Mouse (Mus musculus): Measurements from ENCODE around the gene Lingo3. TPM values are rescaled to one million over a fixed set of nuclear protein-coding genes. Genes with fewer than 3 reads are reported as not detected.

Lingo3 gene
- total RNA-seq, 2 experiments from 2014 or later, result 30.0 to 33.0 TPM

DNA sequence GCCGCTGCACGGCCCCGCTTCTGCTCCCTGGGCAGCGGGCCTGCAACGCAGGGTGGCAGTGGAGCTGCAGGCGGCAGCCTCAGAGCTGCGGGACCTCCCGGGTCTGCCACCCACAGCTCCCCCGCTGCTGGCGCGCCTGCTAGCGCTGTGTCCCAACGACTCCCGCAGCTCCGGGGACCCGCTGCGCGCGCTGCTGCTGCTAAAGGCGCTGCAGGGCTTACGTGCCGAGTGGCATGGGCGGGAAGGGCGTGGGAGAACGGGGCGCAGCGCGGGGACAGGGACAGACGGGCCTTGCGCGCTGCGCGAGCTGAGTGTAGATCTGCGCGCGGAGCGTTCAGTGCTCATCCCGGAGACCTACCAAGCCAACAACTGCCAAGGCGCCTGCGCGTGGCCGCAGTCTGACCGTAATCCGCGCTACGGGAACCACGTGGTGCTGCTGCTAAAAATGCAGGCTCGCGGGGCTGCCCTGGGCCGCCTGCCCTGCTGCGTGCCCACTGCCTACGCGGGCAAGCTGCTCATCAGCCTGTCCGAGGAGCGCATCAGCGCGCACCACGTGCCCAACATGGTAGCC lies 36.7 kb downstream of the Lingo3 start:
- DNase-seq (ENCODE audit: low spot score in 2 of 2), result peak; percentile 89 to 94
- intact Hi-C loops (cut with DNase I), result loop anchor here (5.0 kb wide), 1 partner anchor 70 kb away; no protein-coding TSS in a partner anchor

DNA sequence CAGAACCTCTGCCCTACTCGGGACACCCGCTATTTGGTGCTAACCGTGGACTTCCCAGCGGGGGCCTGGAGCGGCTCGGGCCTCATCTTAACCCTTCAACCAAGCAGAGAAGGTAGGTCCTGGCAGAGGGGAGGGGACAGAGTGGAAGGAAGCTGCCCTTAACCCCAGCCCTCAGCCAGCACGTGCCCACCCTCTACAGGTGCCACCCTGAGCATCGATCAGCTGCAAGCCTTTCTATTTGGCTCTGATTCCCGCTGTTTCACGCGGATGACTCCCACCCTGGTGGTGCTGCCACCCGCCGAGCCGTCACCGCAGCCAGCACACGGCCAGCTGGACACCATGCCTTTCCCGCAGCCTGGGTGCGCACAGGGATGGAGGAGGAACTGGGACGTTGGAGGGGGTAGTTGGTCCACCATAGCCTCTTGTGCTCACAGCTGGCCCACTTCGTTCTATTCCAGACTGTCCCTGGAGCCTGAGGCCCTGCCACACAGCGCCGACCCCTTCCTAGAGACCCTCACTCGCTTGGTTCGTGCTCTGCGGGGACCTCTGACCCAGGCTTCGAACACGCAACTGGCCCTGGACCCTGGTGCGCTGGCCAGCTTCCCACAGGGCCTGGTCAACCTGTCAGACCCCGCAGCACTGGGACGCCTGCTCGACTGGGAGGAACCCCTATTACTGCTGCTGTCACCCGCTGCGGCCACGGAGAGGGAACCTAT lies 37.3 kb downstream of the Lingo3 start:
- DNase-seq (ENCODE audit: low spot score in 2 of 2), result no peak
- intact Hi-C loops (cut with DNase I), result loop anchor here (5.0 kb wide), 1 partner anchor 71 kb away; no protein-coding TSS in a partner anchor

DNA sequence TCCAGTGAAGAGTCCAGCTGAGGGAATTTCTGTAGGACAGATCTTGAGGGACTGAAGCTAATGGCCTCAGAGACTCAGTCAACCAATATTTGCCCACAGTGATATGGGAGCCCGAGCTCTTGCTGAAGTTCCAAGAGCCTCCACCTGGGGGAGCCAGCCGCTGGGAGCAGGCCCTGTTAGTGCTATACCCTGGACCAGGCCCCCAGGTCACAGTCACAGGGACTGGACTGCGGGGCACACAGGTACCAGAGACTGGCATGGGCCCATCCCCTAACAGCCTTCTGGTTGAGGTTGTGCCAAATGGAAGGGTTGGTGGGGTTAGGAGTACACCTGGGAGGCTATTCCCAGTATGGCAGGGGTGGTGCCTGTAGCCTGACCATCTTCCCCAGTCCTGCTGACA lies 37.9 kb downstream of the Lingo3 start:
- intact Hi-C loops (cut with DNase I), result loop anchor here (5.0 kb wide), 1 partner anchor 71 kb away; no protein-coding TSS in a partner anchor
- peak; percentile 76 to 81 for DNase-seq (ENCODE audit: low spot score in 2 of 2)

DNA sequence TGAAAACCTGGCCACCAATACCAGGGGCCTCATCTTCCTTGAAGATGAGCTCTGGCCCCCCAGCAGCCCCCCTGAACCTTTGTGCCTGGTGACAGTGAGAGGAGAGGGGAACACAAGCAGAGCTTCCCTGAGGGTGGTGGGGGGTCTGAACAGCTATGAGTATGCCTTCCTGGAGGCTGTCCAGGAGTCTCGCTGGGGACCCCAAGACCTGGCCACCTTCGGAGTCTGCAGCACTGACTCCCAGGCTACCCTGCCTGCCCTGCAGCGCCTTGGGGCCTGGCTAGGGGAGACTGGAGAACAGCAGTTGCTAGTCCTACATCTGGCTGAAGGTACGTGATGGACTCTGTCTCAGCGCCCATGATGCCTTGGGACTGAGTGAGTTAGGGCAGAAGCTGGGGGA lies 38.5 kb downstream of the Lingo3 start:
- no peak for DNase-seq (ENCODE audit: low spot score in 2 of 2)
- intact Hi-C loops (cut with DNase I), result loop anchor here (5.0 kb wide), 1 partner anchor 72 kb away; no protein-coding TSS in a partner anchor

DNA sequence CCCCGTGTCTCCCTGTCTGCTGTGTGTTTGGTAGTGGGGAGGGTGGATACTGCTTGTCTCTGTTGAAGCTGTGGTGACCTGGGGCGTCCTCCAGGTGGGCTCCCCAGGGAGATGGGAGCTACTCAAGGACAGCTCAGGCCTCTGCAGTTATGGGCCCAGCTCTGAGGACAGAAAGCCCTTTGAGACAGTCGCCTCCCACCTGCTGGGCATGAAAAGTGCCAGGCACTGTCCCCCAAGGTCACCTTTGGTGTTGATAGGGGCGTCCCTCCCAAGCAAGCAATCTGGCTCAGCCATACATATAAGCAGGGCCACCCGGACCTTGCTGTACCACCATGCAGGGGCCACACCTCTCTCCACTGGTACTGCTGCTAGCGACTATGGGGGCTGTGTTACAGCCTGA lies 38.9 kb downstream of the Lingo3 start, which contains the start of gene Amh:
Gene Amh, plus strand, starts transcription at position 328 of the 400 bp plus-strand sequence.
- intact Hi-C loops (cut with DNase I), result loop anchor here (5.0 kb wide), 1 partner anchor 72 kb away; no protein-coding TSS in a partner anchor
- DNase-seq (ENCODE audit: low spot score in 2 of 2), result no peak

DNA sequence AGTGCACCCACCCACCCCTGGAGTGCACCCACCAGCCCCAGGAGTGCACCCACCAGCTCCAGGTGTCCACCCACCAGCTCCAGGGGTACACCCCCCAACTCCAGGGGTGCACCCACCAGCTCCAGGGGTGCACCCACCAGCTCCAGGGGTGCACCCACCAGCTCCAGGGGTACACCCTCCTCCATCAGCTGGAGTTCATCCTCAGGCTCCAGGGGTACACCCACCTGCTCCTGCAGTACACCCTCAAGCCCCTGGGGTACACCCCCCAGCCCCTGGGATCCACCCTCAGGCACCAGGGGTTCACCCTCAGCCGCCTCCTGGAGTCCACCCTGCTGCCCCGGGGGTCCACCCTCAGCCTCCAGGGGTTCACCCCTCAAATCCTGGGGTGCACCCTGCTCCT lies 39.5 kb downstream of the Lingo3 start:
- intact Hi-C loops (cut with DNase I), result no loop called here
- DNase-seq (ENCODE audit: low spot score in 2 of 2), result no peak

DNA sequence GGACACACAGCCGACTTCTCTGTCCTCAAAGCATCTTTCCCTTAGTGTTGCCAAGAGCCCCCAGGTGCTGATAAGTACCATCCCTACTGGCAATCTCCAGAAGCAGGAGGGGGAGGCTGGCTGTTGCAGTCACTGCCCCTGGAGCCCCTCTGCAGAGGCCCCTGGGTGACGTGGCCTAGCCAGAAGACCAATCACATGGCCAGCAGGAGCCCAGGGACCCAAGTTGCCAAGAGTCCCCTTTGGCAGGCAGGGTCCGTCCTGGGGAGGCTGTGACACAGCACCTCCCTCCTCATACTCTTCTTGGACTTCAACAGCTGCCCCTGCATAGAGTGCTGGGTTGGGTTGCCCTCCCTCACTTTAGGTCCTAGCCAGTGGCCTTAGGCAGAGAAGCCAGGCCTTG lies 40.8 kb downstream of the Lingo3 start:
- intact Hi-C loops (cut with DNase I), result no loop called here
- DNase-seq (ENCODE audit: low spot score in 2 of 2), result no peak

DNA sequence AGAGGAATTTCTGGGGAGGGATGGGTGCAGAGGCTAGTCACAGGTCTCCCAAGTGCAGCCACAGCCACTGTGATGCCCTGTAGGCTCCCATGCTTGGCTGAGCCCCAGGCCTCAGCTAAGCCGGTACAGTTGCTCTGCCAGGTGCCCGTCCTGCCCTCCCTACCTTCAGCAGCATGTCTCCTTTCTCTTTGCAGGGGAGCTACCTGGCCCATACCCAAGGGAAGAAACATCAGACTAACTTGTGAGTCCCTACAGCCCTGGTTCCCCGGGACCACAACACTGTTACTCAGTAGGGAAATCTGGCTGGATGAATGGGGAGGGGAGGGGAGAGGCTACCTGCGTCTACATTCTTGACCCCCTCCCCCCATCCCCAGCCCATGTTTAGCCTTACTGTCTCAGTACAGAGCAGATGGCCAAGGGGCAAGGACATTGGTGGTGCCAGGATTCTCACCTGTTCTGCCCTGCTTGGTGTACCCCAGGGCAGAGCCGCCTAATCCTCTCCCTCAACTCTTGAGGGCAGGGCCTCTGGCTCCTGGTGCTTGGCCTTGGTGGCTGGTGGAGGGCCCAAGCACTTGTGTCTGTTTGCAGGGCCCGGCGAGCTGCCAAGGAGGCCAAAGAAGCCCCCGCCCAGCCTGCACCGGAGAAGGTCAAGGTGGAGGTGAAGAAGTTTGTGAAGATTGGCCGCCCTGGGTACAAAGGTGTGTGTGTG lies 41.5 kb downstream of the Lingo3 start:
- DNase-seq (ENCODE audit: low spot score in 2 of 2), result no peak
- intact Hi-C loops (cut with DNase I), result no loop called here

DNA sequence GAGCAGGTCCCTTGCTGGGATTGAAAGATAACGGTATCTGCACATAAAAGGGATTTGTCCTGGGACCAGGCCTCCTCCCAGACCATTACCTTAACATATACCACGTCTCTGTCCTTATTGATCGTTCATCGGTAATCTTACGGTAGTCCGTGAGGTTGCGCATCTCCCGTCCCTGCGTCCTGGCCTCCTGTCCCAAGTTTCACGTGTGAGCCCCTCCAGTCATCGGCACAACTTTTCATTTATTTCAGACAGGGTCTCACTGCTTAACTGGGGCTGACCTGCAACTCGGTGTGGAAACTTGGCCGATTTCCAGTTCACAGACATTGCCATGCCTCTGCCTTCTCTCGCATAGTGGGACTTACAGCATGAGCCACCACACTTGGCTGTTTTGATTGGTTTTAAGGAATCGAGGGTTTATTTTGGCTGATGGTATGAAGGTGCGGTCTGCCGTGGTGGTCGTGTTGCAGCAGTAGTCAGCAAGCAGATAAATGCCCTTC lies 44.7 kb downstream of the Lingo3 start:
- intact Hi-C loops (cut with DNase I), result no loop called here
- DNase-seq (ENCODE audit: low spot score in 2 of 2), result no peak

DNA sequence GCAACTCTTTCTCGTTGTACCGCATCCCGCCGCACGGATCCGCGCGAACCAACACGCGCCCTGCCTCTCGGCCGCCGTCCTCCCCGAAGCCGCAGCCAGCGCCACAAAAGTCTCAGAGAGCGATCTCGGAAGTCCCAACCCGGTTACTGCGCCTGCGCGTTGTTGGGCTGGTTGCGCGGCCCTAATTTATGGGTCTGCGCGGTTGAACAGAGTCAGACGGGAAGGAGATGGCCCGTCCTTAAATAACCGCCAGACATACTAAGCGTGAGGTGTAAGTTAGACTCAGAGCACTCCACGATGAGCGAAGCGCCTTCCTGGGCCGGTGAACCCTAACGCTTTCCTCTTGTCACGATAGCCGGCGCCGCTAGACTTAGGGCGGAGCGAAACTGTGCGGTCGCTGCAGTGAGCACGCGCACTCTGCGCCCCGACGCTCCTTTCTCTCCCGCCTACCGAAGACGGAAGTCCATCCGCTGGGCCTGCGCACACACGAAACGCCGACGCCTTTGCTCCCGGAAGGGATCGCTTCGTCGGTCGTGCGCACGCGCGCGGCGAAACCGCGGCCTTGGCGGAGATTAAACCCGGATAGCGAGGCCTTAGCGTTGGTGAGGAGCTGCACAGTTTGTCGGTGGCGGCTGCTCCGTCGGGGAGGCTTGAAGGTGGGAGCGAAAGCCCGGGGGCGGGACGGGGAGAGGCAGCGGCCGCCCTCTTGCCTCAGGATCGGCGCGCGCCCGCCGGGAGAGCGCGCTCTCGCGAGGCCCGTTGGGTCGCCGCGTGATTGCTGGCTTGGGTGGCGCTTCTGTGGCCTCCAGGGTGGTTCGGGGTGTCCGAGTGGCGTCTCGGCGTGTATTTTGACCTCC lies 45.5 kb downstream of the Lingo3 start, which contains the start of the genes Sf3a2 and Plekhj1:
Gene Sf3a2, plus strand, starts transcription at position 49 of the 857 bp plus-strand sequence.
Gene Plekhj1, minus strand, starts transcription at position 477 of the 857 bp plus-strand sequence.
- DNase-seq (ENCODE audit: low spot score in 2 of 2), result peak; percentile 96
- intact Hi-C loops (cut with DNase I), result no loop called here

DNA sequence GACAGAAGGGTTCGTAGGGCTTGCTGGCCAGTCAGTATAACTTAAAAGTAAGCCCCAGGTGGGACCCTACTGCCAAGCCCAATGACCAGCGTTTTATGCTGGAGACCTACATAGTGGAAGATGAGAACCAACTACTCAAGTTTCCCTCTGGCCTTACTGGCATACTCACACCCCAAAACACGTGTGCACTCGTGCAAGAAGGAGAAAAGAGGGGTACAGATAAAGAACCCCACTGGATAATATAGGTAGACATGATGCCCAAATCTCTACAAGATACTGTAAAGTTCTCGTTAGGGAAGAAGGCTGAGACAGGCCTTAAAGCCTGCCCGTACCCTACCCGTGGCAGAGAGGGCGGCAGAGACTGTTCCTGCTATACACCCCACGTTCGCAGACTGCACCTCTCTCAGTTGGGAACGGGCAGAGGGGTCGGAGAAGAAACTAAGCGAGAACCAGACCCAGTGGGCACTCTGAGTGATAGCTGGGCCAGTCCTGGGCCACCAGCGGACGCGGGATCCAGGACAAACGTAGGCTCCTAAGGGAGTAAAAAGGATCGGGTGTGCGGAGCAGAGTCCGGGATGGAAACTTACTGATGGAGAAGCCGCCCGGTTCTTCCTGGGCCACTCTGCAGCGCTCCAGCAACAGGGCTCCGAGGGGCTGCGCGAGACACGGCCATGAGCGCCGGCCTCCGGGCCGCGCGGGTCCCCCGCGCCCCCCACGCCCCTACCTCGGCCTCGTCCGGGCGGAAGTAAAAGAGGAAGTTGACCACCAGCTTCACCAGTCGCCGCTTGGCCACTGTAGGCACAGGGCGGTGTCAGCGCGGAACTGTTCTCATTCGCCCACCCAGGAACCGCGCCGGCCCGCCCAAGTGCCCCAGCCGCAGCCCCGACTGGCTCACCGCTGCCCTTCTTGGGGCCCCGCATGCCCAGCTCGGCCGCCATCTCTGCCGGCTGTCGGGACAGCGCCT lies 46.4 kb downstream of the Lingo3 start:
- intact Hi-C loops (cut with DNase I), result no loop called here
- DNase-seq (ENCODE audit: low spot score in 2 of 2), result no peak

DNA sequence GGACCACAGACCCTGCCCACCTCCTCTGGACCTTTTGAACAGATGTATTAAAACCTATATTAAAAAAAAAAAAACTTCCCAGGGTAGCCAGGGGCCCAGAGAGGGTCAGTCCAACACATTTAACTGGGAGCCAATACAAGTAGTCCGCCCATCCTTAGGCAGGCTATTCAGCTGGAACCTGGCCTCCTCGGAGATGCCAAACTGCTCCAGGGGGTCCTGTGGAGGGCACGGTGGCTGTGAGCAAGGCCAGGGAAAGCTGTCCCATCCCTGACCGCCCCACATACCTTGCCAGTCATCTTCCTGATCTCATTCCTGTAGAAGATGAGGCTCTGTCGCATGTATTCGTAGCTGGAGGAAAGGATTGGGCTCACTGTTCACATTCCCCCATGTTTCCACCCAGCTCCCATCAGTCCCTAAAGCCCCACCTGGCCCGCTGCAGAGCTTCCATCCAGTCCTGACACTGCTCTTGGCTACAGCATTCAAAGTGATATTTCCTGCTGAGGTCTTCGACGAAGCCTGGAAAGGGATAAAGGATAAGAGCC lies 47.5 kb downstream of the Lingo3 start:
- no peak for DNase-seq (ENCODE audit: low spot score in 2 of 2)
- intact Hi-C loops (cut with DNase I), result no loop called here

DNA sequence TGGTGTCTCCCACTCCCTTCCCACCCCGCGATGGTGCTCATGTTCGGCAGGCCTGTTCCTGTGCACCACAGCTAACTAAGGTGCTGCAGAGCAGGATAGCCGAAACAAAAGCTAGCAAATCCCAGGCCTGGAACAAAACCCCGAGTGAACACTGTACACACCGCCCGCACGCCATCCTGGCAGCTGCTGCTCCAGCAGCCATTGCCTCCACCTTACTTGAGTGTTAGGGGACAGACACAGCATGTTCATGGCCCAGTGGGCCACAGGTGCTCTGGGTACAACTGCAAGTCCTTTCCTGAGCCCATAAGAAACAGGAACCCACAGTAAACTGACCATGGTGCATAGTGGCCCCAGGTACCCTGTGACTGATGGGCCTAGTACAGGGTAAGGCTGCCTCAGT lies 49.1 kb downstream of the Lingo3 start:
- no peak for DNase-seq (ENCODE audit: low spot score in 2 of 2)
- intact Hi-C loops (cut with DNase I), result no loop called here

DNA sequence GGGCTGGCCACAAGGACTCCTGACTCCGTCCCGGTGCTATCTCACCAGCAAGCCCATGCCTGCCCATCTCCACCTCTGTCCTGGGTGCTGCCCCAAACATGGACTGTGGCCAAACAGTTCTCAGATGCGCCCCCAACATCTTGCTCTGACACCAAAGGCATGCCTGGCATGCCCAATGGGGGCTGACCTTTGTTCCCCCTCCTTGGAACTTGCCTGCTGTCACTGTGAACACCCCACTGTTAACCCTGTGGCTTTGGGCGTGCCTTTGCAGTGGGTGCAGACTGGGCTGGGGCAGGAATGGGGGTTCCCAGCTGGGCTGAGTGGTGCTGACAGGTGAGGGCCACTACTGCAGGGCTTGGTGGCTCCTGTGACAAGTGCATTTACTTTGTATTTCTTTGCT lies 50.0 kb downstream of the Lingo3 start:
- intact Hi-C loops (cut with DNase I), result no loop called here

DNA sequence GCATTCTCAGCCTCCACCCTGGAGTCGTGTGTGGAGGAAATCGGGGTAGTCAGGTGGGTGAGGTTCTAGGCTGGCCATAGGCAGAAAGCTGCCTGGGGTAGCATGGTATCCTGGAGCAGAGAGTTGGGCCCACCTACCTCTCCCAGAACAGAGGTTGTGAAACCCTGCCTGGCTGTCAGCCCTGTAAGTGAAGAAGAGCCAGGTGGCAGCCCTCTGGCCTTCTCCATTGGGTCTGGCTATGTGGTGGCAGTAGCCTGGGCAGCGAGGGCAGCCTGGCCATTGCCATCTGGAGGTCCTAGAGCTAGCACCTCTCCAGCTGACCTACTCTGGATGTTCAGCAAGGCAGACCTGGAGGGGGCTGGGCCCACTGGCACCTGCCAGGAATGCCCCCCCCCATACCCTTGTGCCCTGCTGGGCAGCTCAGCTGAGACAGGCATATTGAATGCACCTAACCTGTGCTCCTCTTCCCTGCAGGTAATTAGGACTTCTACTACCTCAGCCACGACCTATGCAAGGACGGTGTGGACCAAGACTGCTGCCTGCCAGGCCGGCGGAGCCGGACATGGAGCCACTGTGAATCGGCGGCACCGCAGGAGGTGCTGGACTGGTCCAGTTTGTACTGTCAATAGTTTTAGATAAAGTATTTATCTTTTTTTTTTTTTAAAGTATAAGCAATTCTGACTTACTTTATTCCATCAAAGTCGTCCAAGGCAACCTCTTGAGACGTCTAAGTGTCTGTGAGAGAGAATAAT lies 50.6 kb downstream of the Lingo3 start:
- intact Hi-C loops (cut with DNase I), result no loop called here
- DNase-seq (ENCODE audit: low spot score in 2 of 2), result no peak

More for the DNA sequence above, 50.0 kb downstream of the Lingo3 start:
- no peak for DNase-seq (ENCODE audit: low spot score in 2 of 2)

DNA sequence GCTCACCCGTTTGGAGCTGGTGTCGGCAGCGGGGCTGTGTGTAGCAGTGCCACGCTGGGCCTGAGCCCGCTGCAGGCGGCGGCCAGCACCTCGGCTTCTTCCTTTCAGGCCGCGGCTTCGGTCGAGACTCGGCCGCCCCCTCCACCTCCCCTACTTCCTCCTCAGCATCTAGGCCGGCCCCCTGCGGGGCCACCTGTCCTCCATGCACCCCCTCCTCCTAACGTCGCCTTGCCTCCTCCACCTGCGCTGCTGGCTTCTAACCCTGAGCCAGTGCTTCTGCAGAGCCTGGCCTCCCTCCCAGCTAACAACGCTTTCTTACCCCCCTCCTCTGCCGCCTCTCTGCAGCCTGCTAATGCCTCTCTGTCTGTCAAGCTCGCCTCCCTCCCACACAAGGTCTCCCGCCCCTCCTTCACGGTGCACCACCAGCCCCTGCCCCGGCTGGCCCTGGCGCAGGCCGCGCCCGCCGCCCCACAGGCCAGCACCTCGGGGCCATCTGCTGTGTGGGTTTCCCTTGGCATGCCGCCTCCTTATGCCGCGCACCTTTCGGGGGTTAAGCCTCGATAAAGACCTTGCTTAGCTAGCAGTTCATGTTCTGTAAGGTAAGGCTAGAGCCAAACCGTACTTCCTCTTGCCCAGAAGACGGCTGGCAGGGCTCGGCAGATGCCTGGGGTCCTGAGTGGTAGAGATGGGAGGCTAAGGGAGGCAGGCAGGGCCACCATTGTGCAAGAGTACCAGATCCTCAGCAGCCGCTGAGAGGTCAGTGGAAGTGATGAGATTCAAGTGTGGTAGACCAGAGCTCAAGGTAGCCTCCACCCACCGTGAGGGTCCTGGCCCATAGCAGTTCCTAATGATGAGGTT lies 51.4 kb downstream of the Lingo3 start:
- DNase-seq (ENCODE audit: low spot score in 2 of 2), result no peak
- intact Hi-C loops (cut with DNase I), result no loop called here

Data from left cerebral cortex, postnatal 14 days (tissue).